ENCODE assay signal across 8 mouse cellular contexts in the genomic region with DNA sequence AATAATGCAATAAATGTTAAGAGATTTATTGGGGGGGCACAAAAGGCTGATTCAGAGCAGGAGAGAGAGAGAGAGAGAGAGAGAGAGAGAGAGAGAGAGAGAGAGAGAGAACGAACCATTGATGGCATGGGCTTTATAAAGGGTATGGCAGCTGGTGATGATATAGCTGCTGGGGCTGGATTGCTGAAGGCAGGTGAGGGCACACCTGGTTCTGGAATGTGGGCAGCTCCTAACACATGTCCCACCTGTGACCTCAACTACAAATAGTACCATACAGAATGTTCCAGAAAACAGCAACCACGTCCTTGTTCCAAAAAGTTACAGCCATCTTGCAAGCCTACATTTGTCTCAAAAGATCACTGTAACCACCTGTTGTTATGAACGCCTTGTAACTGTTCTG. TPM values are rescaled to one million over a fixed set of nuclear protein-coding genes. Genes with fewer than 3 reads are reported as not detected.
A peak's percentile ranks its signal among the peaks of the same experiment; 100 is the strongest.
DNase-seq lines count a peak whose midpoint lies in the region; ATAC-seq and TF ChIP-seq lines count a peak whose summit lies in the region.

No protein-coding gene starts in this region.

- H3K27me3 ChIP-seq in kidney, embryonic 14.5 days (ENCODE audit: control insufficient read depth, insufficient read depth, low read length) = no peaks in the 10 kb centered on the region
- no peaks in the 10 kb centered on the region for H3K27me3 ChIP-seq in hindbrain, embryonic 14.5 days (ENCODE audit: control insufficient read depth, insufficient read depth, low read length)
- no peaks in the 10 kb centered on the region for H3K27me3 ChIP-seq in midbrain, embryonic 13.5 days

- peaks cover 13% of the 10 kb centered on the region for H3K4me1 ChIP-seq in kidney, embryonic 14.5 days (ENCODE audit: control insufficient read depth, insufficient read depth, low read length)
- peaks cover 7% of the 10 kb centered on the region for H3K4me1 ChIP-seq in cortical plate, adult 2 months (ENCODE audit: control insufficient read depth, insufficient read depth, low read length)
- peaks cover 33% of the 10 kb centered on the region for H3K4me1 ChIP-seq in hindbrain, embryonic 14.5 days (replicated peaks; ENCODE audit: control insufficient read depth, insufficient read depth, low read length)
- peaks cover 45% of the 10 kb centered on the region for H3K4me1 ChIP-seq in midbrain, embryonic 13.5 days (replicated peaks)

- H3K9ac ChIP-seq in kidney, embryonic 14.5 days (ENCODE audit: low read depth, low read length) = peak overlapping the region; percentile 74; the same call in 1 of the 2 replicates
- peak overlapping the region; percentile 96; the same call in 1 of the 2 replicates for H3K9ac ChIP-seq in hindbrain, embryonic 14.5 days
- H3K9ac ChIP-seq in midbrain, embryonic 13.5 days (replicated peaks) = peak overlapping the region; percentile 98

- no peak for ATAC-seq in kidney, embryonic 14.5 days (ENCODE audit: low FRiP score, low TSS enrichment)
- no peak for ATAC-seq in hindbrain, embryonic 14.5 days (ENCODE audit: low FRiP score)
- ATAC-seq in midbrain, embryonic 13.5 days = no peak

- DNase-seq in kidney, postnatal 25 days = no peak
- DNase-seq in hindbrain, embryonic 14.5 days (ENCODE audit: low spot score) = no peak
- DNase-seq in embryo, embryonic 10.5 days (ENCODE audit: low spot score) = no peak
- DNase-seq in layer of hippocampus, adult 18-20 months (ENCODE audit: low spot score in 2 of 2) = no peak
- no peak for DNase-seq in thymus, postnatal 10 days (ENCODE audit: low spot score in 2 of 2)

- no peak overlapping the region for H3K27ac ChIP-seq in kidney, embryonic 14.5 days (ENCODE audit: low read depth, low read length)
- no peak overlapping the region for H3K27ac ChIP-seq in cortical plate, adult 2 months (ENCODE audit: insufficient read depth, low read length)
- H3K27ac ChIP-seq in hindbrain, embryonic 14.5 days = no peak overlapping the region
- peak overlapping the region; percentile 97 for H3K27ac ChIP-seq in midbrain, embryonic 13.5 days

- no peak for TF ChIP-seq POLR2A in cortical plate, adult 2 months (IDR thresholded peaks at IDR 0.05; ENCODE audit: extremely low read depth, insufficient read depth, low read length)

- WGBS in kidney, embryonic 14.5 days = 62% methylated on average over 3 of the region's 3 CpGs
- WGBS in hindbrain, embryonic 14.5 days = 63% methylated on average over 3 of the region's 3 CpGs
- 72% methylated on average over 3 of the region's 3 CpGs for WGBS in midbrain, embryonic 13.5 days

- H3K36me3 ChIP-seq in kidney, embryonic 14.5 days (ENCODE audit: control insufficient read depth, insufficient read depth, low read length) = peaks cover 33% of the 10 kb centered on the region
- H3K36me3 ChIP-seq in hindbrain, embryonic 14.5 days (replicated peaks; ENCODE audit: control insufficient read depth, insufficient read depth) = peaks cover 18% of the 10 kb centered on the region
- H3K36me3 ChIP-seq in midbrain, embryonic 13.5 days = peaks cover 33% of the 10 kb centered on the region

- no peaks in the 10 kb centered on the region for H3K9me3 ChIP-seq in kidney, embryonic 14.5 days (ENCODE audit: control insufficient read depth, low read length)
- H3K9me3 ChIP-seq in hindbrain, embryonic 14.5 days (ENCODE audit: control insufficient read depth, low read length) = no peaks in the 10 kb centered on the region
- no peaks in the 10 kb centered on the region for H3K9me3 ChIP-seq in midbrain, embryonic 13.5 days

- H3K4me3 ChIP-seq in kidney, embryonic 14.5 days (ENCODE audit: low read length) = peak overlapping the region; percentile 95
- peak overlapping the region; percentile 96; the same call in 1 of the 2 replicates for H3K4me3 ChIP-seq in cortical plate, adult 2 months (ENCODE audit: insufficient read depth, low read length)
- H3K4me3 ChIP-seq in hindbrain, embryonic 14.5 days (replicated peaks; ENCODE audit: low read length) = peak overlapping the region; percentile 83
- peak overlapping the region; percentile 94 for H3K4me3 ChIP-seq in midbrain, embryonic 13.5 days (replicated peaks)

- H3K4me2 ChIP-seq in kidney, embryonic 14.5 days (replicated peaks; ENCODE audit: low read depth, low read length) = peak overlapping the region; percentile 67
- peak overlapping the region; percentile 60 for H3K4me2 ChIP-seq in hindbrain, embryonic 14.5 days (replicated peaks)
- H3K4me2 ChIP-seq in midbrain, embryonic 13.5 days (replicated peaks) = peak overlapping the region; percentile 92

- TF ChIP-seq CTCF in cortical plate, adult 2 months (IDR thresholded peaks at IDR 0.05; ENCODE audit: extremely low read depth, insufficient read depth, low read length) = no peak

RNA-seq across cellular contexts. Expression of gene Zfp553, which starts 1.5 kb away (rescaled TPM):
- 23.0 and 26.2 TPM in 2 replicates for polyA plus RNA-seq in kidney, embryonic 14.5 days (2014; fragmentation: Nextera tagmentation; extraction: Ambion mirVana)
- 13.5 and 15.5 TPM in 2 replicates for polyA plus RNA-seq in cortical plate, adult 2 months (2012; rRNA removed)
- polyA plus RNA-seq in hindbrain, embryonic 14.5 days (2014; fragmentation: Nextera tagmentation; extraction: Ambion mirVana) = 25.0 TPM in 2 replicates
- 69.3 and 75.4 TPM in 2 replicates for polyA plus RNA-seq in midbrain, embryonic 13.5 days (2015; fragmentation: Nextera tagmentation; extraction: Ambion mirVana)
- 10 to 100 TPM; 22.4 TPM for total RNA-seq in layer of hippocampus, adult 18-20 months (2021)

RNA-seq across cellular contexts. Expression of gene Sept1, which starts 1.6 kb away (rescaled TPM):
- 18.5 and 21.6 TPM in 2 replicates for polyA plus RNA-seq in kidney, embryonic 14.5 days (2014; fragmentation: Nextera tagmentation; extraction: Ambion mirVana)
- polyA plus RNA-seq in cortical plate, adult 2 months (2012; rRNA removed) = 9.2 and 10.4 TPM in 2 replicates
- 8.3 and 9.2 TPM in 2 replicates for polyA plus RNA-seq in hindbrain, embryonic 14.5 days (2014; fragmentation: Nextera tagmentation; extraction: Ambion mirVana)
- 27.1 and 28.3 TPM in 2 replicates for polyA plus RNA-seq in midbrain, embryonic 13.5 days (2015; fragmentation: Nextera tagmentation; extraction: Ambion mirVana)
- 1 to 10 TPM; 5.9 to 7.9 TPM for total RNA-seq in layer of hippocampus, adult 18-20 months (2021)

RNA-seq across cellular contexts. Expression of gene Zfp771, which starts 12.7 kb away (rescaled TPM):
- polyA plus RNA-seq in kidney, embryonic 14.5 days (2014; fragmentation: Nextera tagmentation; extraction: Ambion mirVana) = 59.3 and 94.9 TPM in 2 replicates
- 109 and 110 TPM in 2 replicates for polyA plus RNA-seq in cortical plate, adult 2 months (2012; rRNA removed)
- polyA plus RNA-seq in hindbrain, embryonic 14.5 days (2014; fragmentation: Nextera tagmentation; extraction: Ambion mirVana) = 63.4 and 63.5 TPM in 2 replicates
- 50.5 and 59.7 TPM in 2 replicates for polyA plus RNA-seq in midbrain, embryonic 13.5 days (2015; fragmentation: Nextera tagmentation; extraction: Ambion mirVana)
- 10 to 100 TPM; 62.6 to 66.0 TPM for total RNA-seq in layer of hippocampus, adult 18-20 months (2021)

RNA-seq across cellular contexts. Expression of gene Mylpf, which starts 22.7 kb away (rescaled TPM):
- 10.3 and 11.2 TPM in 2 replicates for polyA plus RNA-seq in kidney, embryonic 14.5 days (2014; fragmentation: Nextera tagmentation; extraction: Ambion mirVana)
- 2.0 and 2.2 TPM in 2 replicates for polyA plus RNA-seq in cortical plate, adult 2 months (2012; rRNA removed)
- polyA plus RNA-seq in hindbrain, embryonic 14.5 days (2014; fragmentation: Nextera tagmentation; extraction: Ambion mirVana) = 2.2 and 2.8 TPM in 2 replicates
- polyA plus RNA-seq in midbrain, embryonic 13.5 days (2015; fragmentation: Nextera tagmentation; extraction: Ambion mirVana) = 8.5 and 9.0 TPM in 2 replicates
- 1 to 10 TPM; 1.7 to 2.2 TPM for total RNA-seq in layer of hippocampus, adult 18-20 months (2021)

RNA-seq across cellular contexts. Expression of gene Tbc1d10b, which starts 23.1 kb away (rescaled TPM):
- polyA plus RNA-seq in kidney, embryonic 14.5 days (2014; fragmentation: Nextera tagmentation; extraction: Ambion mirVana) = 13.5 and 19.7 TPM in 2 replicates
- polyA plus RNA-seq in cortical plate, adult 2 months (2012; rRNA removed) = 70.4 and 76.0 TPM in 2 replicates
- polyA plus RNA-seq in hindbrain, embryonic 14.5 days (2014; fragmentation: Nextera tagmentation; extraction: Ambion mirVana) = 24.6 and 33.0 TPM in 2 replicates
- 30.0 and 30.7 TPM in 2 replicates for polyA plus RNA-seq in midbrain, embryonic 13.5 days (2015; fragmentation: Nextera tagmentation; extraction: Ambion mirVana)
- total RNA-seq in layer of hippocampus, adult 18-20 months (2021) = 100 to 1,000 TPM in 1 of 2 experiments, 10 to 100 TPM in 1; 93.5 to 106 TPM
